Mouse (Mus musculus): Measurements from ENCODE around the gene Mef2a.

Gene Mef2a

DNA sequence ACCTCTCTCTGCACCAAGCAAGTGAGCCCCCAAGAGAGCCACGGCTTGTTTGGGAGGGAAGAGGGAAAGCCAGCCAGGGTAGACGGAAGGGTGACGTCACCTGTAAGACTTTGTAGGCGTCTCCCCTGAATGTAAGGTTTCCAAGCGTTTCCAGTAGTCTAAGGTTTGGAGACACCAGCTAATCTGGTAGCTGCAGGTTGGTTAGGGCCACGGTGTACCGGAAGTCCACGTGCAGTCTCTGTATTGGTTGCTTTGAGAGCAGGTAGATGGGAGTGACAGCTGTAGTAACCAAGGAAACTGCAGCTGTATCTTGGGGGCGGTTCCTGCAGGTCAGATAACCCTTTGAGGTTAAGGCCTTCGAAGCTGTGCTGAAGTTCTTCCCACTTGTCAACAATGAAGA, 166.2 kb downstream of the Mef2a start:
- peak; percentile 26 for DNase-seq

DNA sequence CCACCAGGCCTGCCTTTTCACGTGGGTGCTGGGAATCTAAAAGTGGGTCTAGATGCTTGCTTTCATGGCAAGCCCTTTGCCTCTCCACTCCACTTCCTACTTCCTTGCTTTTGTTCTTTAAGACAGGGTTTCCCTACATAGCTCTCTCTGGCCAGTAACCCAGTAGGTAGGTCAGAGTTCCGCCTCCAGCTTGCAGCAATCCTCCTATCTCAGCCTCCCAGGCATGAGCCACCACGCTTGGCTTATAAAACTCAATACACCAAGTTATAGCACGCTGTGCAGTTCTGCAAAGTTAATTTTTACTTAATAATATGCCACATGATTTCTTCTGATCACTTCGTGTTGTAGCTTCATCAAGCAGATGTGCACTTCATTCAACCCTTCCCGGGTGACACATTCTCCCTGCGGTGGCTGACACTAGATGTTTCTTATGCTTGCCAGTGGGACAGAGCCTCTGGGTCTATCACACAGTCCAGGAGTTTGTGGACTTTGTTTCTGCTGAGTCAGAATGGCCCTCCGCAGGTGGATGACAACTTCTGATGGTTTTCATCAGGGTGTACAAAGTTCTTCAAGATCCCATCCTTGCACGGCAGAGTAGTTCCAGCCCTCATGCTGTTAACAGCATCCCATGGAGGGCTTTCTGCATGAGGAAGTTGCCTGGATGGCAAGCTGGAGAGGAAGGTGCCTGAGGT, 166.8 kb downstream of the Mef2a start:
- DNase-seq: no peak

DNA sequence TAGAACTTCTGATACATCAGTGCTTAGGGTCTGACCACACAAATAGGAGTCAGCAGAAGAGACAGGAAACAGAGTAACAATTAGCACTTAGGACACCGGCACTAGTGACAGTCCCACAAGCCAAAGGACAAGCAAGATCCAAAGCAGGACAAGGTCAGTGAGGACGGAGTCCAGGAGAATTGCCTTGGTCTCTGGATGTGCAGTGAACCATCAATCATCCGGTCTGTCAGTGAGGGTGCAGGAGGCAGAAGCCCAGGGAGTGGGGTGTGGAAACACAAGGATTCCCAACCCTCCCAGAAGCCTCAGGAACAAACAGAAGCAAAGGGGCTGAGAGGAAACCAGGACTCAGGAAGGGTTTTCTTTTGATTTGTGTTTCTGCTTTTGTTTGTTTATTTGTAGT, 169.0 kb downstream of the Mef2a start:
- no peak for DNase-seq

DNA sequence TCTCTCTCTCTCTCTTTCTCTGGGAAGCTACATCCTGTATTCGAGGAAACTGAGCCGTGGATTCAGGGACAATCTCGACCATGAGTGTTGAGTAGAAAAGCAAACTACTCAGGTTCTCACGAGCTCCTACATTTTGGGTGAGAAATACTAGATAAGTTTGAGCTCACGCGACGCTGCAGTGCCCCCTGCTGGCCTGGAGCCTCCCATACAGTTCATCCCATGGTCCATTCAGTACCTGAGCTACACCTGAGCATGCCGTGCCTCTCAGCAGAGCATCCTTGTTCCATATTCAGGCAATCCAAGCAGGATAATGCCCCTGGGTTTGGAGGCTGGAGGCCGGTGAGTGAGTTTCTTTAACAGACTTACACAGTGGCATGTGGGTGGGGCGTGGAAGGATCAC, 173.2 kb downstream of the Mef2a start:
- DNase-seq: peak; percentile 82

DNA sequence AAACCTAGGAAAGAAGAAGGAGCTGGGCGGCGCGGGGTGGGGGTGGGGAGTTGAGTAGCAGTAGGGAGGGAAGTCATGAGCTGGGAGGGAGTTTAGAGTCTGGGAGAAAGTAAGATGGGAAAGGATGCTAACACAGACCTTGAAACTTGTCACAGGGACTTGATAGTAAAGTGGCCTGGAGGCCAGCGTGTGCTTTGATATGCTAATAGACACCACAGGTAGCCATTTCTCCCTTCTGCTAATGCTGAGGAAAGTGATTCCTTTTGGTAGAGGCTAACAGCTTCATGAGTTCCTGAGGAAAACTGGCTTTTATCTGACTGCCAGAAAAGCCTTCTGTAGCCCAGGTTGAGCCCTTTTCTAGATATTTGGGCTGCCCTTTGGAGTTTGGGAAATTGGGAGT, 188.9 kb downstream of the Mef2a start:
- DNase-seq: no peak
